ENCODE assay signal across 10 mouse cellular contexts in the genomic region with DNA sequence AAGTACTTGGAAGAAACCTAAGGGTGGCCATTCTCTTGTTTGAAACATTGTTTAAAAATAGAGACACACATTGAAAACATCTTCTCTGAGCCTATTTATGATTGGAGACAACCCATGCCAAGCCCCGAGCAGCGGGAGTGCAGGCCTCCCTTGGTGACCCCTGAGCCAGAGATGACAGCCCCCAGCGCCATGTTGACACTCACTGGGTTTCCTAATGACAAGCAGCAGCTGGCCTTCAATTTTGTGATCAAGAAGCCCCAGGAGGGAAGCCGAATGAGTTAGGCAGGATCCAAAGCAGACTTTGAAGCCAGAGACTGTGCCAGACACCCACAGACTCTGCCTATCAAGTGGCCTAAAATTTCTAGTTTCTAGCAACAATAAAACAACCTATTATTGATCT.
DNase-seq lines count a peak whose midpoint lies in the region; ATAC-seq and TF ChIP-seq lines count a peak whose summit lies in the region.
"Had no signal": no experiment of that assay in that cellular context is flagged by ENCODE, and none has a peak within 500 bp of the region (broad histone marks: within the 10 kb centered on the region; RNA-seq: fewer than 3 reads in every experiment).

No protein-coding gene starts in this region.

- H3K27ac ChIP-seq in layer of hippocampus, adult 2 months = peak overlapping the region; percentile 63
- H3K27ac ChIP-seq in cerebellum, adult 2 months (ENCODE audit: insufficient read depth, low read length) = peak overlapping the region; percentile 40
- no peak overlapping the region for H3K27ac ChIP-seq in hindbrain, embryonic 10.5 days
- peak overlapping the region; percentile 41; the same call in 1 of the 2 replicates for H3K27ac ChIP-seq in midbrain, embryonic 15.5 days
- H3K27ac ChIP-seq: liver, embryonic 15.5 days; stomach, embryonic 15.5 days had no signal

- no peaks in the 10 kb centered on the region for H3K36me3 ChIP-seq in hindbrain, embryonic 10.5 days
- no peaks in the 10 kb centered on the region for H3K36me3 ChIP-seq in midbrain, embryonic 15.5 days (replicated peaks)
- H3K36me3 ChIP-seq: liver, embryonic 15.5 days; stomach, embryonic 15.5 days had no signal

- ATAC-seq in midbrain, embryonic 15.5 days (replicated peaks) = no peak

- TF ChIP-seq POLR2A in cerebellum, adult 2 months (IDR thresholded peaks at IDR 0.05; ENCODE audit: borderline replicate concordance, insufficient read depth, low read length) = no peak

- H3K4me2 ChIP-seq in midbrain, embryonic 15.5 days = no peak overlapping the region
- H3K4me2 ChIP-seq: liver, embryonic 15.5 days; stomach, embryonic 15.5 days had no signal

- no peak for DNase-seq in layer of hippocampus, adult 2 months (ENCODE audit: low spot score in 2 of 2)
- DNase-seq in layer of hippocampus, adult 11-12 months (ENCODE audit: low spot score) = no peak
- DNase-seq in cerebellum, adult 2 months = peak; percentile 48 to 56
- peak; percentile 18 for DNase-seq in hindbrain, embryonic 10.5 days (ENCODE audit: low spot score)
- DNase-seq in Muller cell, postnatal 12 days (ENCODE audit: inconsistent ontology term) = no peak
- DNase-seq in thymus, postnatal 25 days = no peak
- DNase-seq in heart, postnatal 25 days (ENCODE audit: low spot score) = no peak

- no peak overlapping the region for H3K9ac ChIP-seq in midbrain, embryonic 15.5 days
- H3K9ac ChIP-seq: liver, embryonic 15.5 days; stomach, embryonic 15.5 days had no signal

- H3K4me1 ChIP-seq in cerebellum, adult 2 months (ENCODE audit: control insufficient read depth, insufficient read depth, low read length) = peaks cover 9% of the 10 kb centered on the region
- no peaks in the 10 kb centered on the region; the same call in 1 of the 2 replicates for H3K4me1 ChIP-seq in hindbrain, embryonic 10.5 days (replicated peaks)
- peaks cover 10% of the 10 kb centered on the region for H3K4me1 ChIP-seq in midbrain, embryonic 15.5 days
- H3K4me1 ChIP-seq: liver, embryonic 15.5 days; stomach, embryonic 15.5 days had no signal

- no peak for TF ChIP-seq CTCF in layer of hippocampus, adult 2 months (conservative IDR thresholded peaks at IDR 0.05)
- TF ChIP-seq CTCF in cerebellum, adult 2 months (IDR thresholded peaks at IDR 0.05; ENCODE audit: borderline replicate concordance, insufficient read depth, low read depth, low read length) = no peak

- no peaks in the 10 kb centered on the region for H3K9me3 ChIP-seq in hindbrain, embryonic 10.5 days
- no peaks in the 10 kb centered on the region for H3K9me3 ChIP-seq in midbrain, embryonic 15.5 days
- H3K9me3 ChIP-seq: liver, embryonic 15.5 days; stomach, embryonic 15.5 days had no signal

- H3K27me3 ChIP-seq in cerebellum, adult 2 months (ENCODE audit: control insufficient read depth, insufficient read depth, low read length) = no peaks in the 10 kb centered on the region
- H3K27me3 ChIP-seq in hindbrain, embryonic 10.5 days (ENCODE audit: insufficient read depth, poor library complexity, severe bottlenecking) = no peaks in the 10 kb centered on the region
- no peaks in the 10 kb centered on the region for H3K27me3 ChIP-seq in midbrain, embryonic 15.5 days (replicated peaks)
- H3K27me3 ChIP-seq: liver, embryonic 15.5 days; stomach, embryonic 15.5 days had no signal

- H3K4me3 ChIP-seq in layer of hippocampus, adult 2 months = no peak overlapping the region
- H3K4me3 ChIP-seq in cerebellum, adult 2 months (replicated peaks; ENCODE audit: insufficient read depth, low read depth, low read length) = no peak overlapping the region
- H3K4me3 ChIP-seq in hindbrain, embryonic 10.5 days = no peak overlapping the region
- no peak overlapping the region for H3K4me3 ChIP-seq in midbrain, embryonic 15.5 days
- H3K4me3 ChIP-seq: liver, embryonic 15.5 days; stomach, embryonic 15.5 days had no signal

- intact Hi-C loops in heart, postnatal 25 days (cut with DNase I) = no loop called here

- WGBS in cerebellum, adult 2 months = 24% methylated on average over 4 of the region's 4 CpGs
- WGBS in hindbrain, embryonic 10.5 days = 41% methylated on average over 4 of the region's 4 CpGs
- 35% methylated on average over 4 of the region's 4 CpGs for WGBS in midbrain, embryonic 15.5 days

Comparison
In these comparisons a context has a peak if more than half of its experiments do, and no peak if none do; other contexts are left out.
1. DNase-seq: peak in cerebellum, adult 2 months (2 of 2) and hindbrain, embryonic 10.5 days (single experiment); none in layer of hippocampus, adult 2 months (0 of 2), layer of hippocampus, adult 11-12 months (single experiment), Muller cell, postnatal 12 days (single experiment), thymus, postnatal 25 days (single experiment) and heart, postnatal 25 days (single experiment).